Mouse (Mus musculus): ENCODE measurements at regions not wholly inside any gene's neighbourhood (a gene's known extent, or its start where the extent isn't known, plus 50 kb on each side); places are given as distances from the start of the nearest gene placed in this dataset.

DNA sequence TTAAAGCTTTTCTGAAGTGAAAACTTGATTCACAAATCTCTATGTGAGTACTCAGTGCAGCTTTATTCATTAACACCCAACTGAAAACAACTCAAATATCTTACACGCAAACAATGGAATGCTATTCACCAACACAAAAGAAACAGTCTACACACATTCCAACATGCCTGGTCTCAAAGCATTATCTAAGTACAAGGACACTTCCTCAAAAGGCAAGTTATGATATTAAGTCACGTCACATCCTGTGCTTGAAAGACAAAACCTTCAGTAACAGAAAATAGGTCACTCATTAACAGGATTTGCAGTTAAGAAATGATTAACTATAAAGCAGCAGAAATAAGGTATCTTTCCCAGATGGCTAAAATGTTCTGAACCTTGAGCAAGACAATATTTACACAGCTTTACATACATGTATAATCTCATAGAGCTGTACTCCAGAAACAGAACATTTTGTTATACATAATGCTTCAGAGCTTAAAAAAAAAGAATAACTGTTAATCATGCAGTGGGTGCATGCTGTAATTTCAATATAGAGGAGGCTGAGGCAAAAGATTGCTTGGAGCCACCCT lies 279.3 kb downstream of the Isl1 start:
- TF ChIP-seq CTCF (IDR thresholded peaks at IDR 0.05; ENCODE audit: low read depth, low read length) (no peak), POLR2A (IDR thresholded peaks at IDR 0.05; ENCODE audit: extremely low read depth, insufficient read depth, low read length) (no peak)
- Histone ChIP-seq H3K4me1 (ENCODE audit: control insufficient read depth, insufficient read depth, low read length) (no peaks in the 10 kb centered on the region), H3K27ac (replicated peaks; ENCODE audit: insufficient read depth, low read depth, low read length) (no peak overlapping the region), H3K4me3 (ENCODE audit: insufficient read depth, low read depth, low read length) (no peak overlapping the region), H3K36me3 (ENCODE audit: control insufficient read depth, insufficient read depth, low read length) (no peaks in the 10 kb centered on the region), H3K27me3 (ENCODE audit: control insufficient read depth, insufficient read depth, low read length) (no peaks in the 10 kb centered on the region), H3K79me2 (ENCODE audit: control insufficient read depth, insufficient read depth, low read length) (no peaks in the 10 kb centered on the region), H3K9ac (ENCODE audit: low read depth, low read length) (no peak overlapping the region)
- WGBS: 44% methylated on average over 2 of the region's 2 CpGs
- DNase-seq (ENCODE audit: extremely low read depth, low read depth, low spot score): peak; percentile 24

DNA sequence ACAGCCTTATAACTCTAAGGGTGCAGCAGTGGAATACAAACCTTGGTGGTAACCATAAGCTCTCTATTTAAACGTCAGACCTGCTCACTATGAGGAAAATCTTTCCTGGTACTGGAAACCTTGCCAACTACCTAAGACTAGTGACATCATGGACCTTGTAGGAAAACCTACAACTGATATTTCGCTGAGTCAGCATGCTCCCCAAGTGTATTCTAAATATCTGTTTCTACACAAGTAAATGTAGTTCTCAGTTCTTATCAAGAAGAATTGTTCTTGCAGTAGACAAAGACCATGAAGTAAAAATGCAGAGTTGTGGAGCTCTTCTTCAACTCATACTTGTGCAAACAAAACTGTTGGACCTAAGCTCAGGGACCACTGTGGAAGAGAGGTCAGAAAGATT lies 280.9 kb downstream of the Isl1 start:
- H3K9ac ChIP-seq (ENCODE audit: low read depth, low read length): no peak overlapping the region
- no peaks in the 10 kb centered on the region for H3K36me3 ChIP-seq (ENCODE audit: control insufficient read depth, insufficient read depth, low read length)
- H3K4me1 ChIP-seq (ENCODE audit: control insufficient read depth, insufficient read depth, low read length): no peaks in the 10 kb centered on the region
- no peak overlapping the region for H3K27ac ChIP-seq (replicated peaks; ENCODE audit: insufficient read depth, low read depth, low read length)
- no peak overlapping the region for H3K4me3 ChIP-seq (ENCODE audit: insufficient read depth, low read depth, low read length)
- no peaks in the 10 kb centered on the region for H3K27me3 ChIP-seq (ENCODE audit: control insufficient read depth, insufficient read depth, low read length)
- TF ChIP-seq POLR2A (IDR thresholded peaks at IDR 0.05; ENCODE audit: extremely low read depth, insufficient read depth, low read length): no peak
- DNase-seq (ENCODE audit: extremely low read depth, low read depth, low spot score): no peak
- 79% methylated on average over 2 of the region's 2 CpGs for WGBS
- H3K79me2 ChIP-seq (ENCODE audit: control insufficient read depth, insufficient read depth, low read length): no peaks in the 10 kb centered on the region

DNA sequence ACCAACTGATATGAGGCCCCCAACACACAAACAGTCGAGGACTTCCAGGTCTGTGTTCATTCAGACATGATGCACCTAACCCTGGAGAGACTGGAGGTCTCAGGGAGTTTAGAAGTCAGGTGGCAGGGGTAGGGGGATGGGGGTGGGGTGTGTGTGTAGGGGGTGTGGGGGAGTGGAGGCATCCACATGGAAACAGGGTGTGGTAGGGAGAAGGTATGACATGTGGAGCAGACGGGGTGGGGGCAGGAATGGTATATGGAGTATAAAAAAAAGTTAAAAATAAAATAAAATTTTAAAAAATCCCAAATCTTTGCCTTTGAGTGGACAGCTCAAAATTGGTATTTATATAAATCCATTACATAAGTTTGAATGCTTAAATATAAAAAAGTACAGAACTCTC lies 282.3 kb downstream of the Isl1 start:
- TF ChIP-seq CTCF (IDR thresholded peaks at IDR 0.05; ENCODE audit: low read depth, low read length): no peak
- no peak for TF ChIP-seq POLR2A (IDR thresholded peaks at IDR 0.05; ENCODE audit: extremely low read depth, insufficient read depth, low read length)
- Histone ChIP-seq H3K27ac (replicated peaks; ENCODE audit: insufficient read depth, low read depth, low read length) (no peak overlapping the region), H3K79me2 (ENCODE audit: control insufficient read depth, insufficient read depth, low read length) (no peaks in the 10 kb centered on the region), H3K27me3 (ENCODE audit: control insufficient read depth, insufficient read depth, low read length) (no peaks in the 10 kb centered on the region), H3K9ac (ENCODE audit: low read depth, low read length) (no peak overlapping the region), H3K36me3 (ENCODE audit: control insufficient read depth, insufficient read depth, low read length) (no peaks in the 10 kb centered on the region), H3K4me3 (ENCODE audit: insufficient read depth, low read depth, low read length) (no peak overlapping the region), H3K4me1 (ENCODE audit: control insufficient read depth, insufficient read depth, low read length) (no peaks in the 10 kb centered on the region)
- WGBS: 79% methylated on average over 2 of the region's 2 CpGs
- DNase-seq (ENCODE audit: extremely low read depth, low read depth, low spot score): no peak

DNA sequence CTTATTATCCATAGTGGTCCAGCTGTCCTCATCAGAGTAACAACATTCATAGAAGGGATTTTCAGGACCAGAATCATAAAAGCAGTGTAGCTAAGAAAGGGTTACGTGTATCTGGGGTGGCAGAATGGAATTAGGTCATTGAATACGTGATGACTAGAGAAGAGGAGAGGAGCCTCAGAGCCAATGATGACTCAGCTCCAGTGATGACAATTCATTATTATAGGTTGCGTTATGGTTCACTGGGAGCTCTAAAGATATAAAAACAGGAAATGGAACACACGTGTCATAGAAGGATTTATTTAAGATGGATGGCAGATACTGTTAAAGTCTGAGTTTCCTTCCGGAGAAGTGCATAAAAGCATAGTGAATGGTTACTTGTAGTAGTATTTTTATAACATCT lies 291.6 kb downstream of the Isl1 start:
- no peaks in the 10 kb centered on the region for H3K4me1 ChIP-seq (ENCODE audit: control insufficient read depth, insufficient read depth, low read length)
- no peaks in the 10 kb centered on the region for H3K27me3 ChIP-seq (ENCODE audit: control insufficient read depth, insufficient read depth, low read length)
- H3K4me3 ChIP-seq (ENCODE audit: insufficient read depth, low read depth, low read length): no peak overlapping the region
- DNase-seq (ENCODE audit: extremely low read depth, low read depth, low spot score): no peak
- H3K9ac ChIP-seq (ENCODE audit: low read depth, low read length): no peak overlapping the region
- H3K79me2 ChIP-seq (ENCODE audit: control insufficient read depth, insufficient read depth, low read length): no peaks in the 10 kb centered on the region
- H3K36me3 ChIP-seq (ENCODE audit: control insufficient read depth, insufficient read depth, low read length): no peaks in the 10 kb centered on the region
- TF ChIP-seq POLR2A (IDR thresholded peaks at IDR 0.05; ENCODE audit: extremely low read depth, insufficient read depth, low read length) (no peak), CTCF (IDR thresholded peaks at IDR 0.05; ENCODE audit: low read depth, low read length) (no peak)
- H3K27ac ChIP-seq (replicated peaks; ENCODE audit: insufficient read depth, low read depth, low read length): no peak overlapping the region
- WGBS: 69% methylated on average over 5 of the region's 5 CpGs

DNA sequence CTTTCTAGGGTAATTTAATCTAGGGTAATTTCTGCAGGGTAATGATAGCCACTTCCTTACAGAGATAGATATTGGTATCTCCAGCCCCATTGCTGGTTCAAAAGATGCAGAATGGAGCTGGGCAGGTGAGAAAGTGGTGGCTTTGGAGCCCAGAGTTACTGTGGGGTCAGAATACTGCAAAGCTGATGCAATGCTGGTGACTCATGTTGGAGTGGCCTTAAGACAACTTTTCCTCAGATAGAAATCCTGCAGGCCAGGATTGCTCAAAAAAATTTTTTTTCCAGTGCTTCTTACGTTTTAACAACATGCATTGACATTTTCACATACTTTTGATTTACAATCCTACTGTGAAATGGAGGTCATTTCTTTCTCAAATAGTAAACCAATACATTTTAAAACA lies 305.8 kb downstream of the Isl1 start:
- TF ChIP-seq CTCF (IDR thresholded peaks at IDR 0.05; ENCODE audit: low read depth, low read length) (no peak), POLR2A (IDR thresholded peaks at IDR 0.05; ENCODE audit: extremely low read depth, insufficient read depth, low read length) (no peak)
- 40% methylated on average over 1 of the region's 1 CpGs for WGBS
- DNase-seq (ENCODE audit: extremely low read depth, low read depth, low spot score): no peak

DNA sequence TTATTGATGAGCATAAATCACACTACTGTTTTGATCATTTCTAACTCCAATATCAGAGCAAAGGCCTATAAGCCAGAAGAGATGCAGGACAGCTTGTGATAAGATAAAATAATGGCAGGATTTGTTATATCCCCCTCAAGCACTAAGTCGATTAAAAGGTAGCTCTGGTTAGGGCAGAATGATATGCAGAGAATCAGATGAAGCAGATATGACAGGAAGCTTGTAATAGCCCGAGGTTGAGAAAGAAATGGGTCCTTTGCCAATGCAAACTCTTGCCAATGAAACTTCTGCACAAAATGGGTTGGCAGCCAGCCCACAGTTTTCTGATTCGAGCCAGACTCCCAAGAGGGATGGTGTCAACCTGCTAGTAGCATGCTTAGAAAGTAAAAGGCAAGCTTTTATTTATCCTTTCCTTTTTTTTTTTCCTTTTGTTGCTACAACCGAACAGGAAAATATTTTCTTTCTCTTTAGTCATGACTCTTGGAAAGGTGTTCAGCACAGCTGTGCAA lies 307.0 kb downstream of the Isl1 start:
- H3K9ac ChIP-seq (ENCODE audit: low read depth, low read length): no peak overlapping the region
- H3K4me1 ChIP-seq (ENCODE audit: control insufficient read depth, insufficient read depth, low read length): no peaks in the 10 kb centered on the region
- H3K36me3 ChIP-seq (ENCODE audit: control insufficient read depth, insufficient read depth, low read length): no peaks in the 10 kb centered on the region
- peak; percentile 80 for DNase-seq (ENCODE audit: extremely low read depth, low read depth, low spot score)
- no peaks in the 10 kb centered on the region for H3K79me2 ChIP-seq (ENCODE audit: control insufficient read depth, insufficient read depth, low read length)
- H3K27ac ChIP-seq (replicated peaks; ENCODE audit: insufficient read depth, low read depth, low read length): no peak overlapping the region
- TF ChIP-seq POLR2A (IDR thresholded peaks at IDR 0.05; ENCODE audit: extremely low read depth, insufficient read depth, low read length) (no peak), CTCF (IDR thresholded peaks at IDR 0.05; ENCODE audit: low read depth, low read length) (no peak)
- 27% methylated on average over 4 of the region's 4 CpGs for WGBS
- no peak overlapping the region for H3K4me3 ChIP-seq (ENCODE audit: insufficient read depth, low read depth, low read length)
- H3K27me3 ChIP-seq (ENCODE audit: control insufficient read depth, insufficient read depth, low read length): no peaks in the 10 kb centered on the region

More for the DNA sequence above, 305.8 kb downstream of the Isl1 start:
- Histone ChIP-seq H3K4me1 (ENCODE audit: control insufficient read depth, insufficient read depth, low read length) (no peaks in the 10 kb centered on the region), H3K79me2 (ENCODE audit: control insufficient read depth, insufficient read depth, low read length) (no peaks in the 10 kb centered on the region), H3K4me3 (ENCODE audit: insufficient read depth, low read depth, low read length) (no peak overlapping the region), H3K9ac (ENCODE audit: low read depth, low read length) (no peak overlapping the region), H3K27ac (replicated peaks; ENCODE audit: insufficient read depth, low read depth, low read length) (no peak overlapping the region), H3K36me3 (ENCODE audit: control insufficient read depth, insufficient read depth, low read length) (no peaks in the 10 kb centered on the region), H3K27me3 (ENCODE audit: control insufficient read depth, insufficient read depth, low read length) (no peaks in the 10 kb centered on the region)
